Mouse (Mus musculus) Patski (cell line): ENCODE data around the gene Ubxn10. TPM values are rescaled to one million over a fixed set of nuclear protein-coding genes. Genes with fewer than 3 reads are reported as not detected.
A peak's percentile ranks its signal among the peaks of the same experiment; 100 is the strongest.

Source experiments
- ATAC-seq: fragments of 100-300 bp; one replicate; pipeline ENCODE4 v1.8.0; 2021
- CTCF ChIA-PET: fragments of 350-600 bp; sonication (Branson Sonifier 250); formaldehyde crosslinking; loops from one replicate; lab custom pipeline; 2022; ENCODE audit warnings: inconsistent platforms; lab: Charles Lee
- POLR2A ChIA-PET: fragments of 350-600 bp; sonication (Branson Sonifier 250); formaldehyde crosslinking; loops from one replicate; lab custom pipeline; 2022; ENCODE audit warnings: antibody characterized with exemption, inconsistent platforms; lab: Charles Lee
- DNase-seq: peaks from one replicate; pipeline ENCODE4 v3.0.0-alpha.2; 2011; ENCODE audit warnings: low read depth, low spot score
- H3K27me3 ChIP-seq: fragments of 371-371 bp; one replicate; pipeline ENCODE4 v1.5.1; 2021
- CTCF ChIP-seq: fragments of 100-300 bp; IDR thresholded peaks from one replicate; pipeline ENCODE4 v1.5.1; 2021
- in situ Hi-C: fragments of 300-500 bp; cut with MboI; formaldehyde crosslinking; loops from 3 replicates; pipeline ENCODE4 v1.11.1; 2018; ENCODE audit warnings: low pct_unique_long_range_greater_than_20kb, mixed read lengths
- polyA plus RNA-seq: library from polyadenylated mRNA; unstranded; gene quantifications from one replicate; pipeline ENCODE4 v1.2.3, GENCODE M21; 2021

Ubxn10 gene
- polyA plus RNA-seq, 1 experiment from 2014 or later = not detected

DNA sequence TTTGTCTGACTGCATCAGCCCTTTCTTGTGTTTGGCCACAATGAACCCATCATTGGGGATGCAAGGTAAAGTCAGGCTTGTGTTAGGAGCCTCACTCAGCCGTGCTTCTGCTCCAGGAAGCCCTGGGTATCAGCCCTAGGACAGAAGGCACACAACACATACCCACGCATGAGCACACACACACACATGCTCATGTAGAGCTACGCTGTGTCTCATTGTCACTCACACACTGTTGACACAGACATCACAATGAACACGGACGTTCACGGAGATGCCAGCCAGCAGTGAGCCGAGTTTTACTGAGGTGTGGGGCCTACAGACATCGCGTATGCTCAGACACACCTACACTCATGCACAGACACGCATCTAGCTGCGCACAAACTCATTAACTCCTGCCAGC is 19.0 kb upstream of the Ubxn10 start:
- no peaks in the 10 kb centered on the region for H3K27me3 ChIP-seq
- CTCF ChIA-PET = interaction anchor here (1.0 kb wide), 1 partner anchor 95 kb away, joined by 3 read pairs; no protein-coding TSS in a partner anchor
- POLR2A ChIA-PET = no interaction called here
- TF ChIP-seq CTCF = no peak
- in situ Hi-C loops = no loop called here
- DNase-seq (no peak), ATAC-seq (no peak)

DNA sequence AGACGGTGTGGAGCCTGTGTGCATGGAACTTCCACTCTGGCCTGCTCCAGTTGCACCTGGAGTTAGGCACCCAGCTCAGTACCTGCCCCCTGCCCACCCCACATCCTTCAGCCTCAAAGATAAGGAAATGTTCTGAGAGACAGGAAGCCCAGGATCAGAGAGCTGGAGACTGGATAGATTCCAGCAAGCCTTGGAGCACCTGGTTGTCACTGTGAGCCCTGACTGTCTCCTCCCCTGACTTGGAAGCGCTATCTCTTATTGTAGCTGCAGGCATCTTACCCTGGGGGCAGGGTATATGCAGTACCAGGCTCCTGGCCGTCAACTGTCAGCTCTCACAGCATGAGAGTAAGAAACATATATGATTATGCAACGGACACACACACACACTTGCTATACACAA is 18.5 kb upstream of the Ubxn10 start:
- ChIA-PET POLR2A (no interaction called here), CTCF (no interaction called here)
- ATAC-seq = no peak
- no peak for TF ChIP-seq CTCF
- H3K27me3 ChIP-seq = no peaks in the 10 kb centered on the region
- no peak for DNase-seq
- in situ Hi-C loops = no loop called here

DNA sequence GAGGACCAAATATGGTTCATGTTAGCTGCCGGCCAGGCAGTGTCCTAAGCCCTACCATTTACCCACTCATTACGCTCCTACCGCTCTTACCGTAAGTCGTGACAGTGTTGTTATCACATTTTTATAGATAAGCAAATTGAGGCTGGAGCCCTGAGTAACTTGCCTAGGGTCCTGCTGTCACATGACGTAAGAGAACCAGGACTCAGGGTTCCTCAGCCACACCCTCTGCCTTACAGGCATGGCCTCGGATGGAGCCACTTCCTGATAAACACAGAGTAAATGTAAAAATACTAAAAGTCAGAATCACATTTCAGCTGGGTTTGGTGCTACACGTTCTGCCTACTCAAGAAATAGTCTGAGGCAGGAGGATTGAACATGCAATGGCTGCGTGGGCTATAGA is 17.5 kb upstream of the Ubxn10 start:
- ChIA-PET POLR2A (no interaction called here), CTCF (no interaction called here)
- H3K27me3 ChIP-seq = no peaks in the 10 kb centered on the region
- TF ChIP-seq CTCF = no peak
- no peak for DNase-seq
- in situ Hi-C loops = no loop called here
- no peak for ATAC-seq

DNA sequence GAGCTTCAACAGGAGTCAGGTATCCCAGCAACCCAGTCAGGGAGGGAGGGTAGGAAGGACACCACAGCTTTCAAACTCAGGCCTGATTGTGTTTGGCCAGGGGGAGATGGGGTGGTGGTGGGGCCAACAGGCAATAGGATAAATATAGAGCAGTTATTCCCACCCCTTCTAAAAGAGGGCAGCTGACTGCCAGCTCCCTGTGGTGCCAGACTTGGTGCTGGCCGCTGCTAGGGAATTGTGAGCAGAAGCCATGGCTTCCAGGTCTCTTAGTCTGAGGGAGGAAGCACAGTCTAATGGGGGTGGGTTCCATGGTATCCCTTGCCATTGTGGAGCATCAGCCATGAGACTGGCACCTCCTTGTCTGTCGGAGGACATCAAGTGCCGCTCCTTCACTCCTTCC is 16.6 kb upstream of the Ubxn10 start:
- no peak for DNase-seq
- TF ChIP-seq CTCF = no peak
- CTCF ChIA-PET = no interaction called here
- no peaks in the 10 kb centered on the region for H3K27me3 ChIP-seq
- no peak for ATAC-seq
- in situ Hi-C loops = no loop called here
- POLR2A ChIA-PET = no interaction called here

DNA sequence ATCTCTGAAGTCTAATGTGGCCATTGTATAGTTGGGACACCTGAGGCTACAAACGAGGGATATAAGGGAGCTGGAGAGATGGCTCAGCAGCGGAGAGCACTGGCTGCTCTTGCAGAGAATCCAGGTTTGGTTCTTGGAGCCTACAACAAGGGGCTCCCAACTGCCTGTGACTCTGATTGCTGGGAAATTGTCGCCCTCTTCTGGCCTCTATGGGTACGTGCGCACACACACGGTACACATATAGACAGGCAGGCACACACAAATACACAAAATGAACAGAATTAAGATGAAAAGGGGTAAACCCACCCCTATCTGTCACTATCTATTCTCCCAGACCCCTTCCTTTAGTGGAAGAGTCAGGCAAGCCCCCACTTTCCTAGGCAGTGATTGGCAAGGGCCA is 15.6 kb upstream of the Ubxn10 start:
- TF ChIP-seq CTCF = no peak
- in situ Hi-C loops = no loop called here
- POLR2A ChIA-PET = no interaction called here
- CTCF ChIA-PET = no interaction called here
- DNase-seq (no peak), ATAC-seq (no peak)
- H3K27me3 ChIP-seq = no peaks in the 10 kb centered on the region

DNA sequence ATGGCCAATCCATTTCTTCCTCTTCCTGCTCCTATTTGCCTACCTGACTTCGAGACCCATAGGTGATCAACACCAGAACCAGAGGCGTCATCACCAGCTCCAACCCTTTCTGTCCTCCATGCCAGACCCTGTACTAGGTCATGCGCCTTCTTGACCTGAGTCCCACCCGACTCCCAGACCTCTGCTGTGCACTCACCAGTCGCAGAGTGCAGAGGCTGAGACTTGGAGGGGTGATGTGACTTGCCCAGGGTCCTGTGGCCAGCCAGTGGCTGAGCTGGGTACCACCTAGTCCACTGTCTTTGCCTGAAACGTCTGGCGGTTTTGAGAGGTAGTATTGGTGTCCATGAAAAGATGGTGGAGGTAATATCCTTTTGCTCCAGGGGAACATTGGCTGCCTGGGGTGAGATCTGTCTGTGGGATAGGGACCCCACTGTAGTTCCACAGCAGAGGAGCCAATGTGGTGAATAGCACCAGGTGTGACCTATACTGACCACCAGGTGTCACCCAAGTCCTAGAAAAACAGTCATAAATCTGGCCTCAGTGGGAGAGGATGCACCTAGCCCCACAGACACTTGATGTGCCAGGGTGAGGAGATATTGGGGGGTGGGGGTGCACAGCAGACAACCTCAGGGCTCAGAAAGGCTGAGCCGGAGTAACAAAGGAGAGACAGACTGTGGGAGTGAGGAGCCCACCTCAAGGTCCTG is 11.6 kb upstream of the Ubxn10 start:
- in situ Hi-C loops = loop anchor here (5.0 kb wide), 1 partner anchor 109 kb away; no protein-coding TSS in a partner anchor
- CTCF ChIA-PET = interaction anchor here (1.2 to 2.3 kb wide), 2 partner anchors 103 to 105 kb away, joined by 3 to 14 read pairs; no protein-coding TSS in a partner anchor
- ATAC-seq (no peak), DNase-seq (peak; percentile 10)
- peaks cover 8% of the 10 kb centered on the region for H3K27me3 ChIP-seq
- no peak for TF ChIP-seq CTCF
- POLR2A ChIA-PET = no interaction called here

DNA sequence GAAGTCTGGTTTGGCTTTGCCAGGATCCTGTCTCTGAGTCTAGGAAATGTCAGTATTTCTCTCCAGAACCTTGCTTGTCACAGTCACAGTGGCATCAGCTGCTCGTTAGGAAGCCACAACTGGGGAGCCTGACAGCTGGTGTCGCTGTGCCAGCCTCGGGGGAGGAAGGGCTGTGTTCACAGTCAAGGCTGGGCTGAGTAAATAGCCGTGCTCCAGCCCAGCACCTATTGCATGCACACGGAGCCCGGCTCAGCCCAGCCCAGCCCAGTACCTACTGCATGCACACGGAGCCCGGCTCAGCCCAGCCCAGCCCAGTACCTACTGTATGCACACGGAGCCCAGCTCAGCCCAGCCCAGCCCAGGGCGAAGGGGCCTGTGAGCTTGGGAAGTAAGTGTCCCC is 10.9 kb upstream of the Ubxn10 start:
- DNase-seq (no peak), ATAC-seq (no peak)
- CTCF ChIA-PET = interaction anchor here (2.3 kb wide), 1 partner anchor 104 kb away, joined by 14 read pairs; no protein-coding TSS in a partner anchor
- peaks cover 8% of the 10 kb centered on the region for H3K27me3 ChIP-seq
- POLR2A ChIA-PET = no interaction called here
- in situ Hi-C loops = loop anchor here (5.0 kb wide), 1 partner anchor 109 kb away; no protein-coding TSS in a partner anchor
- no peak for TF ChIP-seq CTCF

DNA sequence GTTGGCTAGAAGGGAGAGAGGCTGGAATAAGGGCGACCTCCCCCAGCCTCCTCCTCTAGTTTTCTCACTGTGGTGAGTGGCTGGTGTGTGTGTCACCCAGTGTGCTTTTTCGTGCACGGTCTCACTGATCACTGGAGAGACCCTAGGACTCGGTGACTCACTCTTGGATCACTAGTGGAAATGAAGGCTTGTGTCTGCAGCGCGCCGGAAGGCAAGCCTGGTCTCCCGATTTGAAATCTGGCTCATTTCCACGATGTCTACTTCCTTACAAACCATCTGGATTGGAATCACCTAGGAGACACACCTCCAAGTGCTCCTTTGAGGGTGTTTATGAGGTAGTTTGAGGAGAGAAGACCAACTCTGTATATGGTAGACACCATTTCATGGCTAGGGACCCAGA is 9.9 kb upstream of the Ubxn10 start:
- ATAC-seq (no peak), DNase-seq (no peak)
- in situ Hi-C loops = loop anchor here (5.0 kb wide), 1 partner anchor 110 kb away; no protein-coding TSS in a partner anchor
- no peak for TF ChIP-seq CTCF
- peaks cover 8% of the 10 kb centered on the region for H3K27me3 ChIP-seq
- CTCF ChIA-PET = no interaction called here
- POLR2A ChIA-PET = no interaction called here

DNA sequence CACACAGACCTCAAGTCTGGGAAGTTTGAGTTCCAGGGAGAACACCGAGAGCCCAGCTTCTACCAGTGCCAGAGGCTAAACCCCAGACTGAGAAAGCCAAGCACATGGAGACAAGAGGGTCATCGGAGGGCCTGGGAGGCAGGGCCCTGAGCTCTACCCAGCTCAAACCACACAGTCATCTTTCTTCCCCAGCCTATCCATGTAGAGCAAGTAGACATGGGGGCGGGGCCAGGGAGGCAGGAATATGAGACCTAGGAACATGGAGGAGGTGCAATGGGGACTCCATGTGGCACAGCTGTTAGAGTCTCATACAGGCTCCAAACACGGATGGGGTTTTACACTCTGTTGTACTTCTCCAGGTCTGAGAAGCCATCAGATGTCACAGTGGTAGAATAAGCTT is 8.9 kb upstream of the Ubxn10 start:
- H3K27me3 ChIP-seq = peaks cover 8% of the 10 kb centered on the region
- DNase-seq (no peak), ATAC-seq (no peak)
- TF ChIP-seq CTCF = no peak
- ChIA-PET POLR2A (interaction anchor here (0.9 kb wide), 1 partner anchor 96 kb away, joined by 3 read pairs; no protein-coding TSS in a partner anchor), CTCF (no interaction called here)
- in situ Hi-C loops = loop anchor here (5.0 kb wide), 1 partner anchor 111 kb away; no protein-coding TSS in a partner anchor

DNA sequence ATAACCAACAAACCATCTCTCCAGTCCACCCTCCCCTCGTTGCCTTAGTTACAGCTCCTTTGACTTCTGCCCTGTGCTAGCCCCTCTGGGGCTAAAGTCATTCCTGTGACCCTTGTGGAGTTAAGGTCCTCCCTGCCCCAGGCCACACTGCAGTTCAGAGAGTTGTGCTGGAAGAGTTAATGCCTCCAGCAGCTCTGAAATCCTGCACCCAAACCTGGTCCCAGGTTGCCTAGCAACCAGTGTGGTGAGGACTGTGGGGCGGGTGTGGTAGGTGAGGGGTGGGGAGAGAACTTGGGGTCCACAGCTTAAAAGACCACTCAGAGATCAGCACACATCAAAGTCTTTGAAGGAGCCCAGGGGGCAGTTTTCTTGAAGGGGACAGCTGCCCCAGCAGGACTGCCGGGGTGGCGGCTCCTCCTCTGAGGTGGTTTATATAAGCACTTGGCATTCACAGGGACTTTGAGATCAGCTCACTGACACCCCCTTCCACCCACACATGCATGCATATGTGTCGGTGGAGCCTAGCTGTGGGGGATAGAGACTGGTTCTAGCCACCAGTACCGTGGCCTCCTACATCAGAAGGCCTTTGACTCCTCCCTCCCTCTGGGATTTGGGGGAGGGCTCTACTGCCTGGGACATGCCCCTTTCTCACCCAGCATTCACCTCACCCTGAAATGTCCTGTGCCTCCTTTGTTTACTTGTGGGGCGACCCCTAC is 2.3 kb upstream of the Ubxn10 start:
- CTCF ChIA-PET = no interaction called here
- POLR2A ChIA-PET = no interaction called here
- peaks cover 14% of the 10 kb centered on the region for H3K27me3 ChIP-seq
- ATAC-seq (no peak), DNase-seq (no peak)
- TF ChIP-seq CTCF = no peak
- in situ Hi-C loops = no loop called here

DNA sequence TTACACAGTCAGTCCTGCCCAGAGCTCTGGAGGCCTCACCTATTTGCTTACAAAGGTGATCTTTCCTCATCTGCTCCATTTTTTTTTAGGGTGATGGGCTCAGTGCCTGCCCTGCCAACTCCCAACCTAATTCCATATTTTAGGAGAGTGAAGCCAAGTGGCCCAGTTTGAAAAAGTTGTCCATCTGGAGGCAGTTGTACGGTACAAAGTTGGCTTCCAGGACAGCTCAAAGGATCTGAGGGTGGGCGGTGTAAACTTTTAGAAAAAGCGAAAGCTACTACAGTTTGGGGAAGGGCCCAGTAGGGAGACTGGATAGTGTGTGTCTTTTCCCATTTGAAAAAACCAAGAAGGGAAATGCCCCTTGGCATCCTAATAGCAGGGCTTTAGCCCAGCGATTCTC is 2.1 kb downstream of the Ubxn10 start:
- in situ Hi-C loops = no loop called here
- ATAC-seq (no peak), DNase-seq (no peak)
- POLR2A ChIA-PET = no interaction called here
- CTCF ChIA-PET = no interaction called here
- H3K27me3 ChIP-seq = peaks cover 21% of the 10 kb centered on the region
- TF ChIP-seq CTCF = no peak
